7 mouse cellular contexts compared by ENCODE assay signal in the genomic region with DNA sequence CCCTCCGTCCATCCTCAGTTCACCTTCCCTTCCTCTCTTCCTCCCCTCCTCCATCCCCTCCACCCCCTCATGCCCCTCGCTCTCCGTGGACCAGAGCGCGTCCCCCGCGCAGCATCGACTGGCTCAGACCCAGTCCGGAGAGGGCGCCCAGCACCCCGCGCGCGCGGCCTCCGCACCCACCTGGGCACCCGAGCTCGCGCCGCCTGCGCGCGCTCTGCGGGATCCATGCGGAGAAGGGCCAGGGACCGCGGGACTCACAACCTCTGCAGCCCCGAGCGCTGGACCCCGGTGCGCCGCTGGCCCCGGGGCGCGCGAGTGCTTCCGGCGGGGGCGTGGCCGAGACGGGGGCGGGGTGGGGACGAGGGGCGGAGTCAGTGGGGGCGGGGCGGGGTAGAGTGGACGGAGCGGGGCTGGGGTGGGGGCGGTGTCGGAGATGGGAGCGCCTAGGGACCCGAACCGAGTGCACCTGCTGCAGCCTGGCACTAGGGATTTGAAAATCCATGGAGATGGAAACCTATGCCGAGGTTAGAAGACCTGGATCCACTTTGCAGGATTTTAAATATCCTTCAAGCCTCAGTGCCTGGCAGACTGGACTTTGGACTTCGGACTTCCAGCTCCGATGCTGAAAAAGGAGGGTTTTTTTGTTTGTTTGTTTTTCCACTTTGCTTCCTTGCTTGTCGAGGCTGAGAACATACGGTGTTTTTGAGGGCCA. TPM values are rescaled to one million over a fixed set of nuclear protein-coding genes. Genes with fewer than 3 reads are reported as not detected.
DNase-seq lines count a peak whose midpoint lies in the region; ATAC-seq and TF ChIP-seq lines count a peak whose summit lies in the region.

A gene (minus strand): TSS at position 320 of the 712 bp plus-strand sequence.

- no peak within 1 kb of the TSS for H3K27ac ChIP-seq in forebrain, embryonic 13.5 days
- H3K27ac ChIP-seq in hindbrain, postnatal 0 days: no peak within 1 kb of the TSS
- H3K27ac ChIP-seq in liver, embryonic 11.5 days (ENCODE audit: low read depth, low read length): peak within 1 kb of the TSS; percentile 92
- H3K27ac ChIP-seq in midbrain, postnatal 0 days (ENCODE audit: low read depth, low read length): no peak within 1 kb of the TSS

- H3K9ac ChIP-seq in forebrain, embryonic 13.5 days: peak within 1 kb of the TSS; percentile 75
- H3K9ac ChIP-seq in hindbrain, postnatal 0 days (replicated peaks; ENCODE audit: low read length): peak within 1 kb of the TSS; percentile 65
- H3K9ac ChIP-seq in liver, embryonic 11.5 days (ENCODE audit: low read depth, low read length): peak within 1 kb of the TSS; percentile 80
- peak within 1 kb of the TSS; percentile 74 for H3K9ac ChIP-seq in midbrain, postnatal 0 days (replicated peaks; ENCODE audit: low read length, poor library complexity, severe bottlenecking)

- no peaks in the 10 kb centered on the region for H3K27me3 ChIP-seq in G1E (ENCODE audit: insufficient read depth, low read length)
- peaks cover 28% of the 10 kb centered on the region for H3K27me3 ChIP-seq in forebrain, embryonic 13.5 days
- H3K27me3 ChIP-seq in hindbrain, postnatal 0 days (ENCODE audit: insufficient read depth, low read length): peaks cover 15% of the 10 kb centered on the region; the same call in 1 of the 2 replicates
- H3K27me3 ChIP-seq in liver, embryonic 11.5 days (replicated peaks; ENCODE audit: control insufficient read depth, insufficient read depth, low read length): peaks cover 7% of the 10 kb centered on the region
- peaks cover 13% of the 10 kb centered on the region for H3K27me3 ChIP-seq in midbrain, postnatal 0 days (ENCODE audit: insufficient read depth, low read length)

- under 1% methylated on average over 57 of the region's 58 CpGs for WGBS in forebrain, embryonic 13.5 days
- under 1% methylated on average over 53 of the region's 58 CpGs for WGBS in hindbrain, postnatal 0 days
- WGBS in liver, embryonic 11.5 days: 1% methylated on average over 53 of the region's 58 CpGs
- WGBS in midbrain, postnatal 0 days: 1% methylated on average over 46 of the region's 58 CpGs

- DNase-seq in G1E (ENCODE audit: low spot score): peak; percentile 76
- no peak for DNase-seq in adrenal gland, adult 8-10 months
- DNase-seq in hindbrain, postnatal 0 days (ENCODE audit: low spot score): peak; percentile 52
- peak; percentile 75 for DNase-seq in liver, embryonic 11.5 days (ENCODE audit: low spot score)
- no peak for DNase-seq in midbrain, postnatal 0 days (ENCODE audit: low spot score)
- DNase-seq in thymus, postnatal 14 days: peak; percentile 40

- H3K4me1 ChIP-seq in G1E (ENCODE audit: insufficient read depth, low read depth, low read length): peaks cover 86% of the 10 kb centered on the region
- peaks cover 15% of the 10 kb centered on the region for H3K4me1 ChIP-seq in forebrain, embryonic 13.5 days
- H3K4me1 ChIP-seq in hindbrain, postnatal 0 days (ENCODE audit: insufficient read depth, low read length): peaks cover 10% of the 10 kb centered on the region; the same call in 1 of the 2 replicates
- peaks cover 37% of the 10 kb centered on the region for H3K4me1 ChIP-seq in liver, embryonic 11.5 days (replicated peaks; ENCODE audit: control insufficient read depth, insufficient read depth, low read length)
- no peaks in the 10 kb centered on the region; the same call in 1 of the 2 replicates for H3K4me1 ChIP-seq in midbrain, postnatal 0 days (ENCODE audit: insufficient read depth, low read length)

- no peak for ATAC-seq in G1E (ENCODE audit: extremely low read depth, insufficient number of reproducible peaks, low FRiP score, poor library complexity, severe bottlenecking)
- ATAC-seq in forebrain, embryonic 13.5 days: peak; percentile 78
- ATAC-seq in hindbrain, postnatal 0 days: peak; percentile 74
- ATAC-seq in liver, embryonic 11.5 days (replicated peaks; ENCODE audit: low FRiP score): peak; percentile 65
- peak; percentile 73 for ATAC-seq in midbrain, postnatal 0 days (ENCODE audit: low FRiP score)

- no peak for TF ChIP-seq CTCF in G1E (IDR thresholded peaks at IDR 0.05; ENCODE audit: low read depth, low read length)
- TF ChIP-seq CTCF in hindbrain, postnatal 0 days (IDR thresholded peaks at IDR 0.05; ENCODE audit: low read depth): no peak
- no peak for TF ChIP-seq CTCF in midbrain, postnatal 0 days (IDR thresholded peaks at IDR 0.05)

- H3K4me2 ChIP-seq in forebrain, embryonic 13.5 days: peak within 1 kb of the TSS; percentile 85
- peak within 1 kb of the TSS; percentile 79 for H3K4me2 ChIP-seq in hindbrain, postnatal 0 days (ENCODE audit: low read depth, low read length)
- H3K4me2 ChIP-seq in liver, embryonic 11.5 days: peak within 1 kb of the TSS; percentile 73
- peak within 1 kb of the TSS; percentile 97 for H3K4me2 ChIP-seq in midbrain, postnatal 0 days (ENCODE audit: low read depth, low read length, poor library complexity, severe bottlenecking)

- H3K36me3 ChIP-seq in G1E (replicated peaks): peaks cover 31% of the 10 kb centered on the region
- 0 out of 2 replicates have a peak, but pooled peaks cover 6% of the 10 kb centered on the region for H3K36me3 ChIP-seq in forebrain, embryonic 13.5 days (ENCODE audit: poor library complexity, severe bottlenecking)
- H3K36me3 ChIP-seq in hindbrain, postnatal 0 days (ENCODE audit: insufficient read depth, low read length): no peaks in the 10 kb centered on the region
- no peaks in the 10 kb centered on the region for H3K36me3 ChIP-seq in liver, embryonic 11.5 days (ENCODE audit: control insufficient read depth, insufficient read depth, low read length)
- H3K36me3 ChIP-seq in midbrain, postnatal 0 days (ENCODE audit: insufficient read depth, low read length): no peaks in the 10 kb centered on the region

- H3K4me3 ChIP-seq in G1E (ENCODE audit: low read depth, low read length): peak within 1 kb of the TSS; percentile 85
- peak within 1 kb of the TSS; percentile 71 for H3K4me3 ChIP-seq in forebrain, embryonic 13.5 days
- peak within 1 kb of the TSS; percentile 70 for H3K4me3 ChIP-seq in hindbrain, postnatal 0 days (ENCODE audit: low read length)
- peak within 1 kb of the TSS; percentile 62 for H3K4me3 ChIP-seq in liver, embryonic 11.5 days (ENCODE audit: low read depth, low read length)
- peak within 1 kb of the TSS; percentile 84 for H3K4me3 ChIP-seq in midbrain, postnatal 0 days (ENCODE audit: low read depth, low read length)

- 0 out of 2 replicates have a peak, but pooled peaks cover 4% of the 10 kb centered on the region for H3K9me3 ChIP-seq in G1E (replicated peaks)
- no peaks in the 10 kb centered on the region for H3K9me3 ChIP-seq in forebrain, embryonic 13.5 days (replicated peaks)
- no peaks in the 10 kb centered on the region for H3K9me3 ChIP-seq in hindbrain, postnatal 0 days (ENCODE audit: low read length)
- no peaks in the 10 kb centered on the region for H3K9me3 ChIP-seq in liver, embryonic 11.5 days (ENCODE audit: control insufficient read depth, low read length)
- H3K9me3 ChIP-seq in midbrain, postnatal 0 days (ENCODE audit: low read length): no peaks in the 10 kb centered on the region

RNA-seq across cellular contexts. Expression of the gene that starts here (rescaled TPM):
- total RNA-seq in G1E (2014; fragmentation: Nextera tagmentation): 11.5 and 17.4 TPM in 2 replicates
- total RNA-seq in G1E (2017): 5.7 and 7.4 TPM in 2 replicates
- polyA plus RNA-seq in G1E (2012): 10.7 and 12.0 TPM in 2 replicates
- 10 to 100 TPM; 15.0 to 30.3 (median 18.9) TPM for total RNA-seq in adrenal gland, adult 8-10 months (2022)
- polyA plus RNA-seq in forebrain, embryonic 13.5 days (2015; fragmentation: Nextera tagmentation; extraction: Ambion mirVana): 23.6 and 26.9 TPM in 2 replicates
- total RNA-seq in hindbrain, postnatal 0 days (2014; rRNA removed): 12.8 and 14.8 TPM in 2 replicates
- 17.1 and 18.1 TPM in 2 replicates for polyA plus RNA-seq in hindbrain, postnatal 0 days (2015; fragmentation: Nextera tagmentation; extraction: Ambion mirVana)
- 19.7 and 23.3 TPM in 2 replicates for polyA plus RNA-seq in liver, embryonic 11.5 days (2014; fragmentation: Nextera tagmentation; extraction: Ambion mirVana)
- total RNA-seq in midbrain, postnatal 0 days (2014; rRNA removed): 7.9 and 10.1 TPM in 2 replicates
- polyA plus RNA-seq in midbrain, postnatal 0 days (2015; fragmentation: Nextera tagmentation; extraction: Ambion mirVana): 18.9 and 19.9 TPM in 2 replicates

Comparison
In these comparisons a context has a peak if more than half of its experiments do, and no peak if none do; other contexts are left out.
1. DNase-seq: peak in G1E (single experiment), hindbrain, postnatal 0 days (single experiment), liver, embryonic 11.5 days (single experiment) and thymus, postnatal 14 days (single experiment); none in adrenal gland, adult 8-10 months (single experiment) and midbrain, postnatal 0 days (single experiment).
2. Peak in every context shown above with its lines, with median percentiles within 50 percentile points of each other: H3K4me3 ChIP-seq, H3K4me2 ChIP-seq and H3K9ac ChIP-seq.